ENCODE assay signal across 12 mouse cellular contexts in genomic region chr19:10598188-10598587, GRCm38 (mm10). TPM values are rescaled to one million over a fixed set of nuclear protein-coding genes. Genes with fewer than 3 reads are reported as not detected.
A peak's percentile ranks its signal among the peaks of the same experiment; 100 is the strongest.
DNase-seq lines count a peak whose midpoint lies in the region; ATAC-seq and TF ChIP-seq lines count a peak whose summit lies in the region.
"Had no signal": no experiment of that assay in that cellular context is flagged by ENCODE, and none has a peak within 500 bp of the region (broad histone marks: within the 10 kb centered on the region; RNA-seq: fewer than 3 reads in every experiment).

No protein-coding gene starts in this region.

- H3K27ac ChIP-seq in liver, postnatal 0 days (ENCODE audit: low read depth) = no peak overlapping the region
- no peak overlapping the region for H3K27ac ChIP-seq in hindbrain, embryonic 10.5 days
- H3K27ac ChIP-seq: gastrocnemius, adult 2 months; midbrain, embryonic 10.5 days had no signal

- no peaks in the 10 kb centered on the region for H3K9me3 ChIP-seq in E14TG2a.4 (ENCODE audit: low read length)
- H3K9me3 ChIP-seq in liver, postnatal 0 days (ENCODE audit: low read length) = no peaks in the 10 kb centered on the region
- no peaks in the 10 kb centered on the region for H3K9me3 ChIP-seq in hindbrain, embryonic 10.5 days
- H3K9me3 ChIP-seq: midbrain, embryonic 10.5 days had no signal

- no peak overlapping the region for H3K4me2 ChIP-seq in liver, postnatal 0 days (ENCODE audit: low read depth, low read length)

- 33% methylated on average over 3 of the region's 3 CpGs for WGBS in liver, postnatal 0 days (ENCODE audit: insufficient replicate concordance)
- 39% methylated on average over 3 of the region's 3 CpGs for WGBS in hindbrain, embryonic 10.5 days

- ATAC-seq in liver, postnatal 0 days = no peak
- ATAC-seq in erythroblast, adult 5-6 weeks (replicated peaks; ENCODE audit: low FRiP score, poor library complexity, severe bottlenecking) = no peak
- no peak for ATAC-seq in frontal cortex, adult (ENCODE audit: low TSS enrichment)

- no peak overlapping the region for H3K9ac ChIP-seq in liver, postnatal 0 days (replicated peaks)

- H3K4me3 ChIP-seq in E14TG2a.4 (replicated peaks; ENCODE audit: low read length) = no peak overlapping the region
- H3K4me3 ChIP-seq in liver, postnatal 0 days (ENCODE audit: low read depth, low read length) = no peak overlapping the region
- no peak overlapping the region for H3K4me3 ChIP-seq in hindbrain, embryonic 10.5 days
- H3K4me3 ChIP-seq: gastrocnemius, adult 2 months; midbrain, embryonic 10.5 days had no signal

- H3K4me1 ChIP-seq in E14TG2a.4 (replicated peaks; ENCODE audit: low read depth, low read length) = peaks cover 34% of the 10 kb centered on the region
- peaks cover 22% of the 10 kb centered on the region for H3K4me1 ChIP-seq in liver, postnatal 0 days (ENCODE audit: insufficient read depth)
- peaks cover 11% of the 10 kb centered on the region for H3K4me1 ChIP-seq in hindbrain, embryonic 10.5 days (replicated peaks)

- TF ChIP-seq CTCF in E14TG2a.4 (conservative IDR thresholded peaks at IDR 0.05; ENCODE audit: low read length) = peak; percentile 44
- peak; percentile 68 for TF ChIP-seq CTCF in liver, postnatal 0 days (IDR thresholded peaks at IDR 0.05; ENCODE audit: low read depth)

- no peaks in the 10 kb centered on the region for H3K27me3 ChIP-seq in E14TG2a.4 (ENCODE audit: insufficient read depth, low read length)
- H3K27me3 ChIP-seq in liver, postnatal 0 days (ENCODE audit: insufficient read depth, low read length) = no peaks in the 10 kb centered on the region
- H3K27me3 ChIP-seq in hindbrain, embryonic 10.5 days (ENCODE audit: insufficient read depth, poor library complexity, severe bottlenecking) = no peaks in the 10 kb centered on the region

- no peak for TF ChIP-seq EP300 in liver, postnatal 0 days (IDR thresholded peaks at IDR 0.05; ENCODE audit: low read depth)

- DNase-seq in kidney, adult 9 months = peak; percentile 42
- no peak for DNase-seq in kidney, postnatal 10 days
- DNase-seq in 416B (ENCODE audit: low read depth) = peak; percentile 72
- DNase-seq in liver, postnatal 0 days = peak; percentile 57
- DNase-seq in hindbrain, embryonic 10.5 days (ENCODE audit: low spot score) = no peak
- DNase-seq: gastrocnemius, adult 2 months; layer of hippocampus, postnatal 36 days had no signal

- peaks cover 80% of the 10 kb centered on the region for H3K36me3 ChIP-seq in E14TG2a.4 (ENCODE audit: insufficient read depth, low read length)
- peaks cover 64% of the 10 kb centered on the region for H3K36me3 ChIP-seq in liver, postnatal 0 days (replicated peaks; ENCODE audit: insufficient read depth, low read length)
- peaks cover 68% of the 10 kb centered on the region for H3K36me3 ChIP-seq in hindbrain, embryonic 10.5 days

RNA-seq across cellular contexts. Expression of gene Ddb1, which starts 6.9 kb away (rescaled TPM):
- polyA plus RNA-seq in liver, postnatal 0 days (2015; fragmentation: Nextera tagmentation; extraction: Ambion mirVana) = 68.7 and 81.3 TPM in 2 replicates
- 49.6 and 78.4 TPM in 2 replicates for total RNA-seq in erythroblast, adult 5-6 weeks (2015; ENCODE audit: low replicate concordance)
- total RNA-seq in erythroblast, adult 5-6 weeks (2017; ENCODE audit: low replicate concordance) = 197 and 283 TPM in 2 replicates
- polyA plus RNA-seq in hindbrain, embryonic 10.5 days (2016; fragmentation: Nextera tagmentation; extraction: Ambion mirVana) = 461 and 484 TPM in 2 replicates

RNA-seq across cellular contexts. Expression of gene Tkfc, which starts 7.3 kb away (rescaled TPM):
- polyA plus RNA-seq in liver, postnatal 0 days (2015; fragmentation: Nextera tagmentation; extraction: Ambion mirVana) = 82.1 and 133 TPM in 2 replicates
- total RNA-seq in erythroblast, adult 5-6 weeks (2015; ENCODE audit: low replicate concordance) = 1.5 and 2.1 TPM in 2 replicates
- total RNA-seq in erythroblast, adult 5-6 weeks (2017; ENCODE audit: low replicate concordance) = 1.1 TPM in 2 replicates
- polyA plus RNA-seq in hindbrain, embryonic 10.5 days (2016; fragmentation: Nextera tagmentation; extraction: Ambion mirVana) = 21.6 and 23.3 TPM in 2 replicates

RNA-seq across cellular contexts. Expression of gene Tmem138, which starts 21.0 kb away (rescaled TPM):
- polyA plus RNA-seq in liver, postnatal 0 days (2015; fragmentation: Nextera tagmentation; extraction: Ambion mirVana) = 8.2 and 8.4 TPM in 2 replicates
- total RNA-seq in erythroblast, adult 5-6 weeks (2015; ENCODE audit: low replicate concordance) = 1.7 and 4.8 TPM in 2 replicates
- total RNA-seq in erythroblast, adult 5-6 weeks (2017; ENCODE audit: low replicate concordance) = 1.8 and 4.9 TPM in 2 replicates
- polyA plus RNA-seq in hindbrain, embryonic 10.5 days (2016; fragmentation: Nextera tagmentation; extraction: Ambion mirVana) = 62.4 and 66.3 TPM in 2 replicates

RNA-seq across cellular contexts. Expression of gene Cyb561a3, which starts 21.2 kb away (rescaled TPM):
- polyA plus RNA-seq in liver, postnatal 0 days (2015; fragmentation: Nextera tagmentation; extraction: Ambion mirVana) = 18.5 and 19.0 TPM in 2 replicates
- total RNA-seq in erythroblast, adult 5-6 weeks (2015; ENCODE audit: low replicate concordance) = 10.2 and 13.8 TPM in 2 replicates
- 6.7 and 7.7 TPM in 2 replicates for total RNA-seq in erythroblast, adult 5-6 weeks (2017; ENCODE audit: low replicate concordance)
- 14.2 and 17.0 TPM in 2 replicates for polyA plus RNA-seq in hindbrain, embryonic 10.5 days (2016; fragmentation: Nextera tagmentation; extraction: Ambion mirVana)

RNA-seq across cellular contexts. Expression of gene Vwce, which starts 35.8 kb away (rescaled TPM):
- polyA plus RNA-seq in liver, postnatal 0 days (2015; fragmentation: Nextera tagmentation; extraction: Ambion mirVana) = 18.2 and 19.9 TPM in 2 replicates
- not detected in 2 replicates for total RNA-seq in erythroblast, adult 5-6 weeks (2015; ENCODE audit: low replicate concordance)
- total RNA-seq in erythroblast, adult 5-6 weeks (2017; ENCODE audit: low replicate concordance) = not detected in 2 replicates
- 0.89 and 1.0 TPM in 2 replicates for polyA plus RNA-seq in hindbrain, embryonic 10.5 days (2016; fragmentation: Nextera tagmentation; extraction: Ambion mirVana)
- total RNA-seq: gastrocnemius, adult 2 months; hematopoietic stem cell, adult 5-6 weeks had no signal

Comparison
In these comparisons a context has a peak if more than half of its experiments do, and no peak if none do; other contexts are left out.
1. DNase-seq: peak in kidney, adult 9 months (single experiment), 416B (single experiment) and liver, postnatal 0 days (single experiment); none in kidney, postnatal 10 days (single experiment) and hindbrain, embryonic 10.5 days (single experiment).